Mouse (Mus musculus): ENCODE results near the gene Rgl2.

The Rgl2 gene

DNA sequence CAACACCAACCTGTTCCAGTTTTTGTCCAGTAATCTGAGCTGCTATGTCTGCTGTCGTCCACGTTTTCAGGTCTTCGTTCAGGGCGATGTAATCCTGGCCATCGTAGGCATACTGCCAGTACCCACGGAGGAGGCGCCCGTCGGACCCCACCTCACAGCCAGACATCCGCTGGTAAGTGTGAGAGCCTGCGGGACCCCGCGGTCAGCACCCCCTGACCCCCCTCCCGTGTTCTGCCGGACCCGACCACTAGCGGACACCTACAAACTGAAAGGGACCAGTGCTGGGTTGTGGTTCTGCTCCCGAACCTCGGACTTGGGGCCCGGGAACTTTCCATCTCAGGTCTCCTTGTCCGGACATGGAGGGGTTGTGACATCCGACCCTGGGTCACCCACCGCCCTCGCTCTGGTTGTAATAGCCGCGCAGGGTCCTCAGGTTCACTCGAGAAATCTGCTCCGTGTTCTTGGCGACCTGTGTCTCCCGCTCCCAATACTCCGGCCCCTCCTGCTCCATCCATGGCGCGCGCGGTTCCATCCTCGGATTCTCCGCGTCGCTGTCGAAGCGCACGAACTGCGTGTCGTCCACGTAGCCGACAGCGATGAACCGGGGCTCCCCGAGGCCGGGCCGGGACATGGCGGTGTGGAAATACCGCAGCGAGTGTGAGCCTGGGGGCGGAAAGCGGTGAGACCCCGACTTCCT is 48.7 kb downstream of the Rgl2 start:
- DNase-seq: peak; percentile 20

DNA sequence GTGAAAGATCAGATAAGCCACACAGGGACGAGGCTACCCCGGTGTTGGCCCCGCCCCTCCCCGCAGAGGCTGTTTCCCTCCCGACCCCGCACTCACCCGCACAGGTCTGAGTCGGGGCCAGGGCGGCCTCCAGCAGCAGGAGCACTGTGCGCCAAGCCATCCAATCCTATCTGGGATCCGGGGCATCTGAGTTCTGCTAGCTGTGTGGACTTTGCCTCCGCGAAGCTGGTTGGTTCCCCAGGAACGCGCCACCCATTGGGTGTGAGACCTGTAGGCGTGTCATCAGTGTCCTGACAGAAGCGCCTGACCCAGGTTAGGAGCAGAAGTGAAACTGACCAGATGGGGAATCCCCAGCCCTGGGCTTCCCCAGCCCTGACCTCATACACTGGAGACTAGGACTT is 49.3 kb downstream of the Rgl2 start:
- peak; percentile 62 for DNase-seq

DNA sequence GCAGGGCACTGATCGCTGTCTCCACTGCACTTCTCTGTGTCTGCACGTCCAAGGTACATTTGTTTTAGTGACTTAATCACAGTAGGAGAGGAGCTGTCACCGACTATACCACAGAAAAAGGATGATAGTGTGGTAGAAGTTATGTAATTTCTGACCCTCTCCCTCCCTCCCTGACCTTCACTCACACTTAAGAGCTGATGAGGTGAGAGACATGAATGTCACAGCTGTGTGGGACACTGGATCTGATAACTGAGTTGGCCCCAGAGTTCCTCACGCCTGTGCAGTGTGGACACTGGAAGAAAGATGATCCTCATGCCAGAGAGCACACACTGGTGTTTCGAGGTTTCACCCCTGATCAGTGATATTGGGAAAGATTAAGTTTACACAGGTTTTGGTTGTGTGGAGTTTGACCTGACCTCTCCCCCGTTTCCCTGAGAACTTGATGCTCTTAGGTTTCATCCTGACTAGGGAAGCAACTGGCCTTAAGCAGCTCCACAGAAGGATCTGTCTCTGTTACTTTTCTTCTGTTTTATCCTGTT is 50.2 kb downstream of the Rgl2 start:
- DNase-seq: no peak

DNA sequence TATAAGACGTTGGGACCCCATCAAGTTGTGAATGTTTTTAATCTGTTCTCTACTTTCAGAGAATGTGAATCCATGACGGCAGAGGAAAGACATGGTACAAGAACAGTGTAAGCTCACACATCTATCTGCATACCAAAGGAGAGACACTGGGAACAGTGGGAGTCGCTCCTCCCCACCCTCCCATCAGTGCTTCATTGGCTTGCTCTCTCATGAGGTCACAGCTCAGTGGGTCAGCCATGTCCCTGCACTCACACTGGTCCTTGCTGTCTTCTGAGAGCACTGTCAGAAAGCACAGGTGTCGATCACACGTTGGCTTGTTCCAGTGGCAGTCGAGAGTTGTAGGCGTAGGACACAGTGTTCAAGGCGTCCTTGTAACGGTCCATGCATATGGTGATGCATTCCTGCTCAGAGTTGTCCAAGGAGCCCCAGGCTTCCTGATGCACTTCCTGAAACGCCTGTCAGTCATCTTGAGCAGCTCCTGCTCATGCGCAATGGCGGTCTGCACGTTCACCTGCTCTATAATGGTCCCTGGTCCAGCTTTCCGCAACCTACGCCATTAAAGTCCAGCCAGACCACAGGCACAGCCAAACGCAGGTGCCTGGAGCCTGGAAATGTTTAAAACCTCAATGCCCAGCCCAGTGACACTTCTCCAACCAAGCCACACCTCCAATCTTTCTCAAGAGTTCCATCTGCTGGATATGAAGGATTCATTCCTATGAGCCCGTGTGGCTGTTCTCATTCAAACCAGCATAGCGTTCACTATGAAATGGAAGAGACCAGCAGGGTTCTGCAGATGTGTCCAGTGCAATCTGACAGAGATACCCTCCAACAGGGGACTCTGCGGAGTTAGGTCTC is 51.1 kb downstream of the Rgl2 start:
- DNase-seq: no peak

DNA sequence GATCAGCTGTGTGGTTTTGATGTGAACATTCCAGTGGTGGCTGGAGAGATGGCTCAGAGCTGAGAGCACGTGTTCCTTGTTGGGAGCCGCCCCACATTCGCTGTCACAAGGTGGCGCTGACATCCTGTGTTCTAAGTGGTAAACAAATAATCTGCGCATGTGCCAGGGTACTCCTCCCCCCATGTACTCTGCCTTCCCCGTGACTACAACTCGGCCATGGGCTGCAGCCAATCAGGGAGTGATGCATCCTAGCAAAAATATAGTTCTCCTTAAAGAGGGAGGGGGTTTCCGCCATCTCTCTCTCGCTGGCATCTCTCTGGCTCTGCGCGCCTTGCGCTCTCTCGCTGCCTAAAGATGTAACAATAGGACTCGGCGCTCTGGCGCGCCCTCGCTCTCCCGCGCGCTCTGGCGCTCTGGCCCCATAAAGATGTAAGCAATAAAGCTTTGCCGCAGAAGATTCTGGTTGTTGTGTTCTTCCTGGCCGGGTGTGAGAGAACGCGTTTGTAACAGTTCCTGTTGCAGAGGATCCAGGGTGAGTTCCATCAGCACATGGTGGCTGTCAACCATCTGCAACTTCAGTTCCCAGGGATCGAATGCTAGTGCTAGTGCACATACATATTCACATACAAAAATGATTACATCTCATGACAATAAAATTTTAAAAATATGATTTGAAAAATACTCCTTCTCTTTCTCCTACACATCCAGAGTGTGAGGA is 52.0 kb downstream of the Rgl2 start:
- DNase-seq: peak; percentile 90

DNA sequence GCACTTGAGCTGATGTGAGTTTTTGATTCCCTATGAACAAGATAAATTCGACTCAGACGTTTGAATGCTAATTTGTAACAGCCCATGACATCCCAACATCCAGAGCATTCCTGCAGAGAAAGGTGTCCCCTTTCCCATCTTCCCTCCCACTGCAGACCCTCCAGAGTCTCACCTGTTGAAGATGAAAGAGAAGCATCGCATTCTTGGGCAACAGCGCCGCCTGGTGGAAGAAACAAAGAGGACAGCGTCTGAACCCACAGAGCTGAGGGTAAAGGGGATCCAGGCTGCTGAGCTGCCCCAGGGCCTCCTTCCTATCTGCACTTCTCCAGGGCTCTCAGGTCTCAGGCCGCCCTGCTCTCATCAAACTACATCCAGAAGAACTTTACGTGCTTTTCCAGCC is 52.8 kb downstream of the Rgl2 start:
- DNase-seq: peak; percentile 89

Data from thymus, postnatal 4 days (tissue).